Mouse (Mus musculus): ENCODE data around the gene Sdhaf3. TPM values are rescaled to one million over a fixed set of nuclear protein-coding genes. Genes with fewer than 3 reads are reported as not detected.
A peak's percentile ranks its signal among the peaks of the same experiment; 100 is the strongest.
"Not testable (repeated sequence)": the region's sequence is repeated elsewhere in the genome, so short reads cannot be mapped to it uniquely, and the experiment has no call there.

Gene Sdhaf3
- polyA plus RNA-seq, 1 experiment from 2014 or later, result 7.4 TPM

- WGBS, result 27% methylated on average over 6 of the region's 6 CpGs
- peak; percentile 53 for ATAC-seq (ENCODE audit: low FRiP score)
- no peaks in the 10 kb centered on the region for H3K27me3 ChIP-seq (replicated peaks)
Measured at GRCm38 (mm10) chr6:6955395-6955763, 425 bp upstream of the Sdhaf3 start.

GRCm38 (mm10) chr6:6959234-6959633 is 3.4 kb downstream of the Sdhaf3 start:
- not testable (repeated sequence) for H3K36me3 ChIP-seq; ATAC-seq (ENCODE audit: low FRiP score); H3K4me2 ChIP-seq; H3K4me3 ChIP-seq (replicated peaks); H3K27me3 ChIP-seq (replicated peaks); H3K9me3 ChIP-seq (replicated peaks); H3K27ac ChIP-seq (replicated peaks); H3K9ac ChIP-seq (replicated peaks); H3K4me1 ChIP-seq
- 99% methylated on average over 2 of the region's 4 CpGs for WGBS

More at GRCm38 (mm10) chr6:6955395-6955763, 425 bp upstream of the Sdhaf3 start:
- Histone ChIP-seq H3K4me2 (peak overlapping the region; percentile 66), H3K9ac (replicated peaks) (no peak overlapping the region), H3K4me1 (peaks cover 10% of the 10 kb centered on the region), H3K27ac (replicated peaks) (peak overlapping the region; percentile 67), H3K9me3 (replicated peaks) (no peaks in the 10 kb centered on the region), H3K4me3 (replicated peaks) (peak overlapping the region; percentile 72), H3K36me3 (no peaks in the 10 kb centered on the region)

GRCm38 (mm10) chr6:6997226-6997946 is 41.6 kb downstream of the Sdhaf3 start:
- no peak overlapping the region for H3K4me2 ChIP-seq
- no peak for ATAC-seq (ENCODE audit: low FRiP score)
- H3K27me3 ChIP-seq (replicated peaks), result no peaks in the 10 kb centered on the region
- no peaks in the 10 kb centered on the region for H3K9me3 ChIP-seq (replicated peaks)
- no peaks in the 10 kb centered on the region for H3K36me3 ChIP-seq
- H3K4me3 ChIP-seq (replicated peaks), result no peak overlapping the region
- WGBS, result 89% methylated on average over 4 of the region's 4 CpGs
- H3K27ac ChIP-seq (replicated peaks), result no peak overlapping the region
- no peak overlapping the region for H3K9ac ChIP-seq (replicated peaks)
- H3K4me1 ChIP-seq, result no peaks in the 10 kb centered on the region

- no peaks in the 10 kb centered on the region for H3K9me3 ChIP-seq (replicated peaks)
- H3K4me3 ChIP-seq (replicated peaks), result no peak overlapping the region
- no peak overlapping the region for H3K9ac ChIP-seq (replicated peaks)
- no peak for ATAC-seq (ENCODE audit: low FRiP score)
- H3K4me1 ChIP-seq, result no peaks in the 10 kb centered on the region
- H3K36me3 ChIP-seq, result no peaks in the 10 kb centered on the region
- H3K4me2 ChIP-seq, result no peak overlapping the region
- H3K27me3 ChIP-seq (replicated peaks), result no peaks in the 10 kb centered on the region
- WGBS, result 71% methylated on average over 1 of the region's 1 CpGs
- no peak overlapping the region for H3K27ac ChIP-seq (replicated peaks)
Measured at GRCm38 (mm10) chr6:6997956-6998355, 42.2 kb downstream of the Sdhaf3 start.

- Histone ChIP-seq H3K4me2 (no peak overlapping the region), H3K4me3 (replicated peaks) (no peak overlapping the region), H3K27ac (replicated peaks) (no peak overlapping the region), H3K36me3 (no peaks in the 10 kb centered on the region), H3K9me3 (replicated peaks) (no peaks in the 10 kb centered on the region), H3K9ac (replicated peaks) (no peak overlapping the region), H3K4me1 (no peaks in the 10 kb centered on the region), H3K27me3 (replicated peaks) (no peaks in the 10 kb centered on the region)
- WGBS, result 92% methylated on average over 3 of the region's 3 CpGs
- no peak for ATAC-seq (ENCODE audit: low FRiP score)
Measured at GRCm38 (mm10) chr6:6999015-6999414, 43.2 kb downstream of the Sdhaf3 start.

- Histone ChIP-seq H3K9me3 (replicated peaks) (no peaks in the 10 kb centered on the region), H3K27me3 (replicated peaks) (no peaks in the 10 kb centered on the region), H3K4me1 (no peaks in the 10 kb centered on the region), H3K4me3 (replicated peaks) (no peak overlapping the region), H3K27ac (replicated peaks) (no peak overlapping the region), H3K4me2 (no peak overlapping the region), H3K36me3 (no peaks in the 10 kb centered on the region), H3K9ac (replicated peaks) (no peak overlapping the region)
- WGBS, result 80% methylated on average over 3 of the region's 4 CpGs
- no peak for ATAC-seq (ENCODE audit: low FRiP score)
Measured at GRCm38 (mm10) chr6:7003085-7003484, 47.3 kb downstream of the Sdhaf3 start.

- Histone ChIP-seq H3K4me2 (no peak overlapping the region), H3K27ac (replicated peaks) (no peak overlapping the region), H3K4me3 (replicated peaks) (no peak overlapping the region), H3K27me3 (replicated peaks) (no peaks in the 10 kb centered on the region), H3K4me1 (no peaks in the 10 kb centered on the region), H3K9me3 (replicated peaks) (no peaks in the 10 kb centered on the region), H3K36me3 (no peaks in the 10 kb centered on the region), H3K9ac (replicated peaks) (no peak overlapping the region)
- ATAC-seq (ENCODE audit: low FRiP score), result peak; percentile 70; the same call in 1 of the 2 replicates
- WGBS, result 67% methylated on average over 2 of the region's 2 CpGs
Measured at GRCm38 (mm10) chr6:7004005-7004404, 48.2 kb downstream of the Sdhaf3 start.

GRCm38 (mm10) chr6:7038087-7038486 is 82.3 kb downstream of the Sdhaf3 start:
- H3K9me3 ChIP-seq (replicated peaks), result no peaks in the 10 kb centered on the region
- ATAC-seq (ENCODE audit: low FRiP score), result no peak
- H3K27me3 ChIP-seq (replicated peaks), result no peaks in the 10 kb centered on the region
- H3K4me2 ChIP-seq, result no peak overlapping the region
- no peak overlapping the region for H3K27ac ChIP-seq (replicated peaks)
- H3K36me3 ChIP-seq, result no peaks in the 10 kb centered on the region; the same call in 1 of the 2 replicates
- WGBS, result 94% methylated on average over 6 of the region's 6 CpGs
- H3K4me3 ChIP-seq (replicated peaks), result no peak overlapping the region
- no peak overlapping the region for H3K9ac ChIP-seq (replicated peaks)
- no peaks in the 10 kb centered on the region for H3K4me1 ChIP-seq

- no peaks in the 10 kb centered on the region for H3K27me3 ChIP-seq (replicated peaks)
- H3K36me3 ChIP-seq, result no peaks in the 10 kb centered on the region; the same call in 1 of the 2 replicates
- H3K4me3 ChIP-seq (replicated peaks), result no peak overlapping the region
- H3K9ac ChIP-seq (replicated peaks), result no peak overlapping the region
- ATAC-seq (ENCODE audit: low FRiP score), result no peak
- 89% methylated on average over 5 of the region's 5 CpGs for WGBS
- no peaks in the 10 kb centered on the region for H3K9me3 ChIP-seq (replicated peaks)
- H3K27ac ChIP-seq (replicated peaks), result no peak overlapping the region
- H3K4me2 ChIP-seq, result no peak overlapping the region
- no peaks in the 10 kb centered on the region for H3K4me1 ChIP-seq
Measured at GRCm38 (mm10) chr6:7038835-7039234, 83.0 kb downstream of the Sdhaf3 start.

- H3K4me1 ChIP-seq, result no peaks in the 10 kb centered on the region
- no peaks in the 10 kb centered on the region; the same call in 1 of the 2 replicates for H3K36me3 ChIP-seq
- H3K9me3 ChIP-seq (replicated peaks), result no peaks in the 10 kb centered on the region
- no peak for ATAC-seq (ENCODE audit: low FRiP score)
- H3K4me3 ChIP-seq (replicated peaks), result no peak overlapping the region
- H3K27ac ChIP-seq (replicated peaks), result no peak overlapping the region
- no peaks in the 10 kb centered on the region for H3K27me3 ChIP-seq (replicated peaks)
- no peak overlapping the region for H3K9ac ChIP-seq (replicated peaks)
- WGBS, result 90% methylated on average over 1 of the region's 1 CpGs
- no peak overlapping the region for H3K4me2 ChIP-seq
Measured at GRCm38 (mm10) chr6:7041912-7042311, 86.1 kb downstream of the Sdhaf3 start.

- 66% methylated on average over 3 of the region's 3 CpGs for WGBS
- Histone ChIP-seq H3K9me3 (replicated peaks) (no peaks in the 10 kb centered on the region), H3K4me2 (no peak overlapping the region), H3K27me3 (replicated peaks) (no peaks in the 10 kb centered on the region), H3K4me1 (no peaks in the 10 kb centered on the region), H3K27ac (replicated peaks) (no peak overlapping the region), H3K36me3 (no peaks in the 10 kb centered on the region), H3K9ac (replicated peaks) (no peak overlapping the region), H3K4me3 (replicated peaks) (no peak overlapping the region)
- ATAC-seq (ENCODE audit: low FRiP score), result peak; percentile 76; the same call in 1 of the 2 replicates
Measured at GRCm38 (mm10) chr6:7062819-7063218, 107.0 kb downstream of the Sdhaf3 start.

GRCm38 (mm10) chr6:7068782-7069181 is 113.0 kb downstream of the Sdhaf3 start:
- Histone ChIP-seq H3K9me3 (replicated peaks) (no peaks in the 10 kb centered on the region), H3K9ac (replicated peaks) (no peak overlapping the region), H3K4me1 (no peaks in the 10 kb centered on the region), H3K4me2 (no peak overlapping the region), H3K4me3 (replicated peaks) (no peak overlapping the region), H3K36me3 (no peaks in the 10 kb centered on the region), H3K27me3 (replicated peaks) (no peaks in the 10 kb centered on the region), H3K27ac (replicated peaks) (no peak overlapping the region)
- no peak for ATAC-seq (ENCODE audit: low FRiP score)
- WGBS, result 13% methylated on average over 3 of the region's 3 CpGs

Data from neural tube, embryonic 15.5 days (tissue).